Mouse (Mus musculus) midbrain, postnatal 0 days (tissue): Measurements from ENCODE around the gene Gorasp1. TPM values are rescaled to one million over a fixed set of nuclear protein-coding genes. Genes with fewer than 3 reads are reported as not detected.
A peak's percentile ranks its signal among the peaks of the same experiment; 100 is the strongest.

Experiments
- ATAC-seq: fragments of 200-750 bp; cut with Nextera tagmentation; 2 replicates; pipeline ENCODE4 v1.8.0; 2017; ENCODE audit warnings: moderate number of reproducible peaks, mild to moderate bottlenecking, moderate TSS enrichment, moderate library complexity; ENCODE audit not compliant: low FRiP score
- DNase-seq: peaks from one replicate; pipeline ENCODE4 v3.0.0-alpha.2; 2015; ENCODE audit warnings: low spot score
- H3K27ac ChIP-seq: fragments of 300-500 bp; sonication (generic); 2 replicates; pipeline ENCODE4 v1.5.1; 2014; ENCODE audit warnings: low read depth, mild to moderate bottlenecking, low read length, mixed read lengths
- H3K27me3 ChIP-seq: fragments of 300-500 bp; sonication (generic); 2 replicates; pipeline ENCODE4 v1.6.1; 2014; ENCODE audit warnings: low read length, control low read depth, mixed read lengths; ENCODE audit not compliant: insufficient read depth
- H3K36me3 ChIP-seq: fragments of 300-500 bp; sonication (generic); 2 replicates; pipeline ENCODE4 v1.6.1; 2014; ENCODE audit warnings: low read length, control low read depth, mixed read lengths; ENCODE audit not compliant: insufficient read depth
- H3K4me1 ChIP-seq: fragments of 300-500 bp; sonication (generic); 2 replicates; pipeline ENCODE4 v1.6.1; 2014; ENCODE audit warnings: mild to moderate bottlenecking, control low read depth, antibody characterized with exemption, low read length, mixed read lengths; ENCODE audit not compliant: insufficient read depth
- H3K4me2 ChIP-seq: fragments of 300-500 bp; sonication (generic); 2 replicates; pipeline ENCODE4 v1.6.1; 2014; ENCODE audit warnings: low read depth, mild to moderate bottlenecking, low read length, mixed read lengths; ENCODE audit not compliant: poor library complexity, severe bottlenecking
- H3K4me3 ChIP-seq: fragments of 300-500 bp; sonication (generic); 2 replicates; pipeline ENCODE4 v1.5.1; 2014; ENCODE audit warnings: low read depth, mild to moderate bottlenecking, low read length, moderate library complexity
- H3K9ac ChIP-seq: fragments of 300-500 bp; sonication (generic); replicated peaks from 2 replicates; pipeline ENCODE4 v1.6.1; 2014; ENCODE audit warnings: mild to moderate bottlenecking, low read length, moderate library complexity, mixed read lengths; ENCODE audit not compliant: poor library complexity, severe bottlenecking
- H3K9me3 ChIP-seq: fragments of 300-500 bp; sonication (generic); 2 replicates; pipeline ENCODE4 v1.6.1; 2016; ENCODE audit warnings: low read length, control low read depth
- CTCF ChIP-seq: IDR thresholded peaks from 2 replicates; pipeline ENCODE4 v1.5.1; 2016; ENCODE audit warnings: antibody characterized with exemption, mild to moderate bottlenecking
- WGBS: fragments of 180-500 bp; shearing (Covaris S2); extraction: QIAGEN DNeasy Blood & Tissue Kit; methylation state at CpG from one replicate; pipeline ENCODE4 v1.1.7; 2014; 5-methylcytosine and 5-hydroxymethylcytosine counted together
- polyA plus RNA-seq: library from polyadenylated mRNA; unstranded; fragments of >200 nt; fragmentation: Nextera tagmentation; extraction: Ambion mirVana; gene quantifications from 2 replicates; pipeline ENCODE4 v1.2.1, GENCODE M21; 2015
- total RNA-seq: library from RNA; depleted of rRNA; stranded (reverse); fragments of >200 nt; gene quantifications from 2 replicates; pipeline ENCODE4 v1.2.3, GENCODE M21; 2014

The Gorasp1 gene
- total and polyA plus RNA-seq, 2 experiments from 2014 or later = 19.0 to 26.2 TPM

- Histone ChIP-seq H3K27ac (no peak overlapping the region), H3K4me3 (no peak overlapping the region), H3K4me2 (no peak overlapping the region), H3K9ac (no peak overlapping the region), H3K9me3 (no peaks in the 10 kb centered on the region), H3K27me3 (no peaks in the 10 kb centered on the region), H3K36me3 (peaks cover 80% of the 10 kb centered on the region), H3K4me1 (no peaks in the 10 kb centered on the region)
- WGBS = 85% methylated on average over 5 of the region's 5 CpGs
- TF ChIP-seq CTCF = no peak
- ATAC-seq (no peak), DNase-seq (no peak)
Observed at GRCm38 (mm10) chr9:119926497-119926896, 10.9 kb downstream of the Gorasp1 start.

DNA sequence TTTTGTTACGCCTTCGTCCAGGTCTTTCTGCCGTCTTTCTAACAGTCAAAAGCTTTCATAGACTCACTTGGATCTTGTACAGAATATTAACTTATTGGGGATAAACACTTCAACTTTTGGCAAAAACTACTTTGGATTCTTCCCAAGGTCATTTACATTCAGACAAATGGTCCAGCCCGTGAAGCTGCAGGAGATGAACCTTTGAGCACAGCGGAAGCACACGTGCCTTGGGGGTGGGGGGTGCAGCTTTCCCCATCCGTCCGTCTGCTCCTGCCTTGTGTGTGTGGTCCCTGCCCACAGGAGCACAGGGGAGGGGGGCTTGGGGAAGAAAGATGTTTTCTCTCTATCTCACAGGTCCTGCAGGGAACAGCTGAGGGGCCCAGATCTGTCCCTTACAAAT is 11.6 kb downstream of the Gorasp1 start:
- no peak for TF ChIP-seq CTCF
- H3K27me3 ChIP-seq = no peaks in the 10 kb centered on the region
- DNase-seq = no peak
- H3K9ac ChIP-seq = no peak overlapping the region
- WGBS = 66% methylated on average over 8 of the region's 8 CpGs
- no peak overlapping the region for H3K4me2 ChIP-seq
- no peaks in the 10 kb centered on the region for H3K9me3 ChIP-seq
- H3K27ac ChIP-seq = no peak overlapping the region
- H3K4me1 ChIP-seq = no peaks in the 10 kb centered on the region
- no peak for ATAC-seq
- no peak overlapping the region for H3K4me3 ChIP-seq
- H3K36me3 ChIP-seq = peaks cover 83% of the 10 kb centered on the region

GRCm38 (mm10) chr9:119925120-119925657 is 12.2 kb downstream of the Gorasp1 start:
- Histone ChIP-seq H3K9me3 (no peaks in the 10 kb centered on the region), H3K4me2 (no peak overlapping the region), H3K4me3 (no peak overlapping the region), H3K36me3 (peaks cover 81% of the 10 kb centered on the region), H3K9ac (no peak overlapping the region), H3K27ac (no peak overlapping the region), H3K4me1 (no peaks in the 10 kb centered on the region), H3K27me3 (no peaks in the 10 kb centered on the region)
- DNase-seq (no peak), ATAC-seq (no peak)
- WGBS = 90% methylated on average over 16 of the region's 16 CpGs
- no peak for TF ChIP-seq CTCF

DNA sequence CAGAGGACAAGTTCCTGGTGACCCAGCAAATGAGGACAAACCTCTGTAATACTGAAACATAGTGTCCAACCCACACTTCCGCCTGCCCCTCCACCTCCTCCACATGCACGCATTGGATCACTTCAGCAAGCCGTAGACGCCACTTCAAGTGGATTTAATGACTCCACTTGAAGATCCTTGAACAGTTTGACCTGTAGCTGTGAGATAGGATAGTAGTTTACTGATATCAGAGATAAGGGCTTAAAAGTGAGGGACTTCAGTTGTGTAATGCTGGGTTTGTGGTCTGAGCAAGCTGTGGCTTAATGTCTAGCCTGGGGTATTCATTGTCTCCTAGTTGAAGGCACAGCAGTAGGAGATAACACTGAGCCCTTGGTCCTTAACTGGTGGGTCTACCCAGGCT is 13.9 kb downstream of the Gorasp1 start:
- Histone ChIP-seq H3K27me3 (no peaks in the 10 kb centered on the region), H3K4me3 (no peak overlapping the region), H3K9me3 (no peaks in the 10 kb centered on the region), H3K4me1 (no peaks in the 10 kb centered on the region), H3K4me2 (no peak overlapping the region), H3K27ac (no peak overlapping the region), H3K36me3 (peaks cover 80% of the 10 kb centered on the region), H3K9ac (no peak overlapping the region)
- 94% methylated on average over 4 of the region's 4 CpGs for WGBS
- ATAC-seq (no peak), DNase-seq (no peak)
- TF ChIP-seq CTCF = no peak

GRCm38 (mm10) chr9:119919858-119920257 is 17.5 kb downstream of the Gorasp1 start:
- Histone ChIP-seq H3K4me1 (no peaks in the 10 kb centered on the region), H3K9ac (no peak overlapping the region), H3K9me3 (no peaks in the 10 kb centered on the region), H3K27me3 (no peaks in the 10 kb centered on the region), H3K4me2 (no peak overlapping the region), H3K4me3 (no peak overlapping the region), H3K36me3 (peaks cover 69% of the 10 kb centered on the region), H3K27ac (no peak overlapping the region)
- ATAC-seq (no peak), DNase-seq (no peak)
- whole genome bisulfite sequencing = 100% methylated on average over 1 of the region's 1 CpGs
- TF ChIP-seq CTCF = no peak

DNA sequence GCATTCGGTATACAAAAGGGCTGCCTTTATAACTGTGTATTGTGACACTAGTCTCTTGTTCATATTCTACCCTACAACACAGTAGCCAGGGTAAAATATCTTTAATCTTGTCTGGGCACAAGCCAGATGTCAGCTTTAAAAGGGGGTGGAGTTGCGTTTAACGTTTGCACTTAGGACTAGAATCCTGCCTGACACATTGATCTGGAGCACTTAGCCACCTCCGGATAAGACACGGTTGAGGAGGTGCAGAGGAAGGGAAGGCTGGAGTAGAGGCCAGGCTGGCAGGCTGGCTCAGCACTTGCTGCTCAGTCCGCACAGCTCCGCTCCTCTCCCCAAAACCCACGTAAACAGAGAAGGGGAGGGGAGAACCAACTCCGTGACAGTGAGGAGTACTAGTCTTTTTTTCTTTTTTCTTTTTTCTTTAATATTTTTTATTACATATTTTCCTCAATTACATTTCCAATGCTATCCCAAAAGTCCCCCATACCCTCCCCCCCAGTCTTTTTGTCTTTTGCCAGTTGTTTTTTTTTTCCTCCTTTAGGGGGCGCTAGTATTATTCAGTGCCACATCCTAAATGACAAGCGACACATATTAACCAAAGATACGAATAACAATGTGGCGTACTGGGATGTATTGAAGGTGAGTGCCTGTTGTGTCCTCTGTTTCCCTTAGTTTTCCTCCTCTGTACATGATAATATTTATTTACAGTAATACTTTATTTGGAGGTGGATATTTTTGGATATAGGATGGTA is 24.1 kb downstream of the Gorasp1 start:
- Histone ChIP-seq H3K36me3 (peaks cover 82% of the 10 kb centered on the region), H3K9ac (no peak overlapping the region), H3K4me1 (no peaks in the 10 kb centered on the region), H3K27ac (no peak overlapping the region), H3K9me3 (no peaks in the 10 kb centered on the region), H3K27me3 (no peaks in the 10 kb centered on the region), H3K4me2 (no peak overlapping the region), H3K4me3 (no peak overlapping the region)
- 69% methylated on average over 13 of the region's 13 CpGs for WGBS
- peak; percentile 60 for TF ChIP-seq CTCF
- no peak for ATAC-seq
- no peak for DNase-seq
